Mouse (Mus musculus) midbrain, embryonic 15.5 days (tissue): ENCODE measurements at regions not wholly inside any gene's neighbourhood (a gene's known extent, or its start where the extent isn't known, plus 50 kb on each side); places are given as distances from the start of the nearest gene placed in this dataset.
A peak's percentile ranks its signal among the peaks of the same experiment; 100 is the strongest.

Experiments used
- ATAC-seq: fragments of 200-750 bp; cut with Nextera tagmentation; replicated peaks from 2 replicates; pipeline ENCODE4 v1.8.0; 2017; ENCODE audit warnings: moderate TSS enrichment
- H3K27ac ChIP-seq: fragments of 300-500 bp; sonication (generic); 2 replicates; pipeline ENCODE4 v1.5.1; 2015; ENCODE audit warnings: mild to moderate bottlenecking, inconsistent platforms
- H3K27me3 ChIP-seq: fragments of 300-500 bp; sonication (generic); replicated peaks from 2 replicates; pipeline ENCODE4 v1.6.1; 2015; ENCODE audit warnings: inconsistent platforms
- H3K36me3 ChIP-seq: fragments of 300-500 bp; sonication (generic); replicated peaks from 2 replicates; pipeline ENCODE4 v1.6.1; 2015; ENCODE audit warnings: inconsistent platforms
- H3K4me1 ChIP-seq: fragments of 300-500 bp; sonication (generic); 2 replicates; pipeline ENCODE4 v1.6.1; 2015; ENCODE audit warnings: inconsistent platforms
- H3K4me2 ChIP-seq: fragments of 300-500 bp; sonication (generic); 2 replicates; pipeline ENCODE4 v1.6.1; 2015; ENCODE audit warnings: inconsistent platforms, mild to moderate bottlenecking, moderate library complexity
- H3K4me3 ChIP-seq: fragments of 300-500 bp; sonication (generic); 2 replicates; pipeline ENCODE4 v1.5.1; 2015; ENCODE audit warnings: mild to moderate bottlenecking, inconsistent platforms
- H3K9ac ChIP-seq: fragments of 300-500 bp; sonication (generic); 2 replicates; pipeline ENCODE4 v1.6.1; 2015; ENCODE audit warnings: mild to moderate bottlenecking, inconsistent platforms
- H3K9me3 ChIP-seq: fragments of 300-500 bp; sonication (generic); 2 replicates; pipeline ENCODE4 v1.6.1; 2016; ENCODE audit warnings: inconsistent platforms
- WGBS: fragments of 180-500 bp; shearing (Covaris S2); methylation state at CpG from one replicate; pipeline ENCODE4 v1.1.7; 2015; ENCODE audit warnings: mixed read lengths; 5-methylcytosine and 5-hydroxymethylcytosine counted together

DNA sequence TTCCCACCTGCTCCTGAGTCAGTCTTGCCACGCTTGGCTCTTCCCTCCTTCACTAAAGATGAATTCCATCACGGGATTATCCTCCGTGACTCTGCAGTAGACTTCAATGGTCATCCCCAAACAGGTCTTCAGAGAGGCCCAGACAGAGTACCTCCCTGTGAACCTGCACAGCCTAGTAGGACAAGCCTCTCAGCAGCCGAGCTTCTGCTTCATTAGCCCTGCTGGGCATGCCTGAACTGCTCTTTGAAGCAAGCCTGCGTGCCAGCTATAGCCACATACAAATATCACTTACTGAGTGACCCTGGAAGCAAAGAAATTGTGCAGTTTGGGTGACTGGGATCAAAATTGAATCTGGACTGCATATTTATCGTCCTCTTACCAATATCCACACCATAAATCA, 221.6 kb upstream of the Noct start:
- Histone ChIP-seq H3K36me3 (no peaks in the 10 kb centered on the region), H3K27ac (no peak overlapping the region), H3K27me3 (no peaks in the 10 kb centered on the region), H3K4me3 (no peak overlapping the region), H3K9ac (no peak overlapping the region), H3K4me1 (peaks cover 11% of the 10 kb centered on the region), H3K9me3 (no peaks in the 10 kb centered on the region), H3K4me2 (no peak overlapping the region)
- WGBS, result 41% methylated on average over 6 of the region's 6 CpGs
- ATAC-seq, result no peak

DNA sequence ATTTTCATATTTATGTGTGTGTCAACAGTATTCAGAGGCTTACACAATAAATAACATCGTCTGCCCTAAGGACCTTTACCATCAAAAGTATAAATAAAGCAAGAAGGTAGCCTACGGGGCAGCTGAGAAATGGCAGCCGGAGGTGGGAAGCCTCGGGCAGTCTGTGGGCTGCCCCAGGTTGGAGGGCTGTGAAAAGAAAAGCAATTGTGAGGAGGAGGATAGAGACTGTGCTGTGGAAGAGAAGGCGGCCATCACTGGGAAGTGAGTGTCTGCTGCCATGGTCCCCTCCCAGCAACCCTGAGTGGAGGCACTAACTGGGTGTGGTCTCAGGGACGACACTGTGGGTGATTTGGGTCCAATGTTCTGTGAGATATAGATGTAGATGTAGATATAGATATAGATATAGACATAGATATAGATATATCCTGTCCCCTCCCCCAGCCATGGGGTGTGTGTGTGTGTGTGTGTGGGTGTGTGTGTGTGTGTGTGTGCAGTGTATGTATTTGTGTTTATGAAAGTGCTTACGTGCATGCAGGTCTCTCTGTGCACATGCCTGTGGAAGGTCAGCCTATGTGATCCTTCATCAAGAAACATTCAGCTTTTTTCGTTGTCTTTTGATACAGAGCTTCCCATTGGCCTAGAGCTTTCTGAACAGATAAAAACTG, 220.6 kb upstream of the Noct start:
- Histone ChIP-seq H3K27me3 (no peaks in the 10 kb centered on the region), H3K36me3 (no peaks in the 10 kb centered on the region), H3K9ac (no peak overlapping the region), H3K4me2 (no peak overlapping the region), H3K4me1 (peaks cover 11% of the 10 kb centered on the region), H3K4me3 (no peak overlapping the region), H3K27ac (no peak overlapping the region), H3K9me3 (no peaks in the 10 kb centered on the region)
- ATAC-seq, result peak; percentile 51
- WGBS, result 59% methylated on average over 8 of the region's 8 CpGs

DNA sequence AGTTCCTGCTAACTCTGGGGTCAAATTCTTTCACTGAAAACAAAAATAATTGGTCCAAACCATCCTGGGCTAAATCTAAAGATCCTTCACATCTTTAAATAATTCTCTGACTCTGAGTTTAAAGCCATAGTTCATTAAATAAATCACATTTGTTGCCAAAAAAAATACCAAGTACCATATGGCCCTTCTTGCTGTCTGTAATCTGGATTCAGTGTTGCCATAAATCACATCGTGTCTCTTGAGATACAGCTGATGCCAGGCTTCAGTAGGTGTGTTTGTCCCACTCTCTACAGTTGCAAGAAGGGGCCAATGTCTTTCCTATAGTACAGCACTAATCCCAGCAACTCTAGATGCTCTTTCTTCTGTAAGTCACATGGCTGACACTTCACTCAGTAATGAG, 220.0 kb upstream of the Noct start:
- WGBS, result 85% methylated on average over 1 of the region's 1 CpGs
- Histone ChIP-seq H3K4me3 (no peak overlapping the region), H3K36me3 (no peaks in the 10 kb centered on the region), H3K4me1 (peaks cover 11% of the 10 kb centered on the region), H3K4me2 (no peak overlapping the region), H3K27me3 (no peaks in the 10 kb centered on the region), H3K9me3 (no peaks in the 10 kb centered on the region), H3K27ac (no peak overlapping the region), H3K9ac (no peak overlapping the region)
- ATAC-seq, result no peak

DNA sequence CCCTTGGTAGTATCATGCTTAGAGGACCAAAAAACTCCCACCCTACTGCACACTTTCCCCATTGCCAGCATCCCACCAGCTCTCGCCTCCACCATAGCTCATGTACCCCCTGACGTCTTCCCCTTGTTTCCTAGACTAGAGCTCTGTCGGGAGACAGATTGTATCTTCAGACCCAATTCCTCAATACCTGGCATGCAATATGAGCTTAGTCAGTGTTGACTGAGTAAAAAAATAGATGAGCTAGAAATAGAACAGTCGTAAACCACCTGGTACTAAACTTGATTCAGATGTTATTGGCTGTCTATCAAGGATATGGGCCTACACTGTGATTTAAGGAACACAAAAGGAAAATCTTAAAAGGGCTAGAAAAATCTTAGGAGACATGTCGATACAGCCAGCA, 215.1 kb upstream of the Noct start:
- WGBS, result 87% methylated on average over 5 of the region's 5 CpGs
- H3K4me2 ChIP-seq, result no peak overlapping the region
- no peak overlapping the region for H3K4me3 ChIP-seq
- H3K9me3 ChIP-seq, result no peaks in the 10 kb centered on the region
- H3K4me1 ChIP-seq, result no peaks in the 10 kb centered on the region
- H3K27ac ChIP-seq, result no peak overlapping the region
- H3K9ac ChIP-seq, result no peak overlapping the region
- H3K36me3 ChIP-seq, result no peaks in the 10 kb centered on the region
- H3K27me3 ChIP-seq, result no peaks in the 10 kb centered on the region
- no peak for ATAC-seq

DNA sequence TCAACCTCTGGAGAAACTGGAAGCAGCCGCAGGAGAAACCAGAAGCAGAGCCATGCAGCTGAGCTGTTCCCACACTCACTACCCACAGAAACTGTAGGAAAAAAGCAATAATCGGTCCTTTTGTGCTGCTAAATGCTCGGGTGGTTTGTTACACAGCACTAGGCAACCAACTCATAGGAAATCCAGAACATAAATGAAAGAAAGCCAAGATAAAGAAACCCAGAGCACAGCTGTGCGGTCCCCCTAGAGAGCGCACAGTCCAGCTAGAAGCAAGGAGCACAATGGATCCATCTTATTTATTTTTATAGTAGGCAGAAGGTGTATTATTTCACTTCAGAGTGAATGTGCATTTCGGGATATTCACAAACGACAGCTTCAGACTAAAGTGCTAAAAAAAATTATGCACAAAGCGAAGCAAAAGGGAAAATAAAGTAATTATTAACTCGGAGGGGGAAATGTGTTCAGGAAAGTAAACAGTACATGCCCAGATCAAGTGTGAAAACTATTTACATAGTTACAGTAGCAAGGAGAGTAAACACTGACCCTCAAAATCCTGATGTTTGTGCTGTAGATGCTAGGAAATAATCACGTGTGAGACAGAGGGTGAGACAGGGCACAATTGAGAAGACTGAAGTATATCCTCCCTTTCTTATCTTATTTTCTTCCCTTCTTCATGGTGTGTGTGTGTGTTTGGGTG, 204.4 kb upstream of the Noct start:
- Histone ChIP-seq H3K27ac (no peak overlapping the region), H3K9me3 (no peaks in the 10 kb centered on the region), H3K9ac (no peak overlapping the region), H3K4me3 (no peak overlapping the region), H3K4me1 (no peaks in the 10 kb centered on the region), H3K27me3 (no peaks in the 10 kb centered on the region), H3K36me3 (no peaks in the 10 kb centered on the region), H3K4me2 (no peak overlapping the region)
- WGBS, result 58% methylated on average over 10 of the region's 10 CpGs
- ATAC-seq, result no peak

DNA sequence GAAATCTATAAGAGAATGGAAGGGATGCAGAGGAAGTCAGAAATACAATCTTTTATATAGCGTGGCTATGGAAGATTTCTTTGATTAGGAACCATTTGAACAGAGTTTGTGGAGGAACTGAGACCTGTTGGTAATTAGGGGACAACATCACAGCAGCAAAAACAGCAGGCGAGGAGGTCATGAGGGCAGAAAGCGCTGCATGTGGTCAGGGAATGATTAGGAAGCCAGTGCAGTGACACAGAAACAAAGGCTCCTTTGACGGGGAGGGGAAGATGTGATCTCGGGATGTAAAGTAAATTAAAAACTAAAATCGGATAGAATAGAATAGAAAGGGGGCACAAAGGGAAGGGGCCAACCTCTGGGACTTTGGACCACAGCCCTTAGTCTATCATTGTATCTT, 199.6 kb upstream of the Noct start:
- ATAC-seq, result no peak
- no peak overlapping the region for H3K27ac ChIP-seq
- H3K9me3 ChIP-seq, result no peaks in the 10 kb centered on the region
- H3K4me1 ChIP-seq, result no peaks in the 10 kb centered on the region
- no peak overlapping the region for H3K4me3 ChIP-seq
- no peak overlapping the region for H3K9ac ChIP-seq
- H3K4me2 ChIP-seq, result no peak overlapping the region
- no peaks in the 10 kb centered on the region for H3K36me3 ChIP-seq
- 27% methylated on average over 6 of the region's 6 CpGs for WGBS
- no peaks in the 10 kb centered on the region for H3K27me3 ChIP-seq

DNA sequence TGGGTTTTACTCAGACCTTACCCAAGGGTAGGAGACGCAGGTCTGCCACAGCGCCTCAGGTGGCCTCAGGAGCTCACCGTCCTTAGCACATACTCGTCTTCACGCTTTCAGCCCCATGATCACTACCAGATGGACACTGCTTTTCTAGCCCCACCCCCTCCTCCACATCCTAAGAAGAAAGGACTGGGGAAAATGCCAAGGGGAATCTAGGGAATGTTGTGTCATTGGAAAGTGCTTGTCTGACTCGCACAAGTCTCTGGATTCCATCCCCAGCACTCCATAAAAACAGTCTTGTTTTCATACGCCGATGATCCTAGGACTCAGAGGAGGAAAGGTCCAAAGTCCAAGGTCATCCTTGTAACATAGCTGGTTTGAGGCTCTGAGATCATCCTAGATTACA, 192.4 kb upstream of the Noct start:
- H3K4me1 ChIP-seq, result no peaks in the 10 kb centered on the region
- no peaks in the 10 kb centered on the region for H3K9me3 ChIP-seq
- no peak overlapping the region for H3K9ac ChIP-seq
- no peak overlapping the region for H3K4me2 ChIP-seq
- ATAC-seq, result no peak
- no peak overlapping the region for H3K4me3 ChIP-seq
- 88% methylated on average over 8 of the region's 8 CpGs for WGBS
- no peaks in the 10 kb centered on the region for H3K27me3 ChIP-seq
- no peaks in the 10 kb centered on the region for H3K36me3 ChIP-seq
- H3K27ac ChIP-seq, result no peak overlapping the region

DNA sequence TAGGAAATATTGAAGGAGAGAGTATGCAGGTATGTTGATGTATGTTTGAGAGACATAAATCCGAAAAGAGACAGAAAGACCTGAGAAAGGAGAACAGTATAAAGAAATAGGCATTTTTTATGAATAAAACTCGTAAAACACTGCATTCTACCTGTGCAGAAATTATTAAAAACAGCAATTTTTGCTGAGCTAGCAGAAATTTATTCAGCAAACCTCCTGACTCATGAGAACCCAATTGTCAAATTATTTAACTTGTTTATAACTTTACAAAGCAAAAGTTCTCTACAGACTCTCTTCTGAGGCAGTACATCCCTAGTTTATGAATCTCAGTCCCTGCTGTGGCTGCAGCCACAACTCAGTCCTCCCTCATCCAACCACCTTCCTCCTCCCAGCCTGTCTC, 191.0 kb upstream of the Noct start:
- Histone ChIP-seq H3K4me3 (no peak overlapping the region), H3K9ac (no peak overlapping the region), H3K36me3 (no peaks in the 10 kb centered on the region), H3K27me3 (no peaks in the 10 kb centered on the region), H3K4me2 (no peak overlapping the region), H3K4me1 (no peaks in the 10 kb centered on the region), H3K27ac (no peak overlapping the region), H3K9me3 (no peaks in the 10 kb centered on the region)
- 86% methylated on average over 2 of the region's 2 CpGs for WGBS
- ATAC-seq, result no peak

DNA sequence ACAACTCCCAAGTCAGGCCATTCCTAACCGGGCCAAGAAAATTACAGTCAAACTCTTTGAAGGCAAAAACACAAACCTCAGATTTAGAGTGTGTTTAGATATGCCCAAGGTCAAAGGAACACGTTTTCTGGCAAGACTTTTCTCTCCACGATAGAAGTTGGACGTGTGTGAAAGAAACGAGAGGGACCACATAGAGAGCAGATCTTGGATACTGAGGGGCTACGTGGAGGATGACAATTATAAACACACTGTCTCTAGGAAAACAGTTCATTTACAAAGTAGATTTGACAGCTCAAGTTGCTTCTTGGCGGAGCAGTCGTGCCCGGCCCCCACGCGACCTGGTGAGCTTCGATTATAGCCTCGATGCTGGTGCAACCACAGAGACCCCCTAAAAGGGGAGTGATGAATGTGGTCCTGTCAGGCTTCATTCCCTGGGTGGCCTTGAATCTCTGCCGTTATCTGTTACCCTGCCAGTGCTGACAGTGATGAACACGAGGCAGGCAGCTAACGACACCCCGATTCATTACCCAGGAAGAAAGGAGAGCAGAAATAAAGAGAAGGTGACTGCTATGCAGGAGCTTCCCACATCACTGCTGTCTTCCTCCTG, 187.4 kb upstream of the Noct start:
- Histone ChIP-seq H3K27me3 (no peaks in the 10 kb centered on the region), H3K9ac (no peak overlapping the region), H3K4me2 (no peak overlapping the region), H3K4me3 (no peak overlapping the region), H3K27ac (no peak overlapping the region), H3K36me3 (no peaks in the 10 kb centered on the region), H3K9me3 (no peaks in the 10 kb centered on the region), H3K4me1 (no peaks in the 10 kb centered on the region)
- WGBS, result 70% methylated on average over 17 of the region's 17 CpGs
- no peak for ATAC-seq

DNA sequence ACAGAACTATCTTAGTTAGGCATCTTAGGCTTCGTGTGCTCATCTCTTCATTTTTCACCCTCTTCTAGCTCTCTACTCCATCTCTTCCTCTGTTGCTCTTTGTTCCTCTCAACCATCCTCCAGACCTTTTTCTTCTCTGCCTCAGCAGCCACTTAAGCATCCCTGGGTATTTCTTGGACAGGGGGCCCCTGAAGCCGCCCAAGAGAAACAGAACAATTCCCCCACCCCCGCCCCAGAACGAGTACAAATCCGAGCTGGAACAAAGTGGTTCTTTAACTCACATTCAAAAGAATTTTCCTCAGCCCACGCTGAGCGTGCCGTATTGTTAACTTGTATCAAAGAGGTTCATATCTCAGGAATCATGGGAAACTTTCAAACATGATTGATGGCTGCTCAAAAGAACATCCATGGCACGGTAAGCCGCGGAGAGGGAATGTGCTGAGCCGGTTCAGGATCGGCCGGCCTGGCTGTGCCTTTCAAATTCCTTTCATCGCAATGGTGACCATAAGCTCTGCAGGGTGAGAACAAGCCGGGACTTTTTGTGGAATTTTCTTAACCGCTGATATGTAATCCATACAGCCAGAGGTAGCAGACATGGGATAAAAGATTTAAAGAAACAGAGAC, 181.9 kb upstream of the Noct start:
- peak; percentile 77 for ATAC-seq
- peak overlapping the region; percentile 14 for H3K4me2 ChIP-seq
- no peaks in the 10 kb centered on the region for H3K4me1 ChIP-seq
- peak overlapping the region; percentile 31; the same call in 1 of the 2 replicates for H3K27ac ChIP-seq
- no peaks in the 10 kb centered on the region for H3K9me3 ChIP-seq
- H3K4me3 ChIP-seq, result no peak overlapping the region
- H3K36me3 ChIP-seq, result no peaks in the 10 kb centered on the region
- H3K9ac ChIP-seq, result no peak overlapping the region
- 33% methylated on average over 17 of the region's 17 CpGs for WGBS
- H3K27me3 ChIP-seq, result no peaks in the 10 kb centered on the region

DNA sequence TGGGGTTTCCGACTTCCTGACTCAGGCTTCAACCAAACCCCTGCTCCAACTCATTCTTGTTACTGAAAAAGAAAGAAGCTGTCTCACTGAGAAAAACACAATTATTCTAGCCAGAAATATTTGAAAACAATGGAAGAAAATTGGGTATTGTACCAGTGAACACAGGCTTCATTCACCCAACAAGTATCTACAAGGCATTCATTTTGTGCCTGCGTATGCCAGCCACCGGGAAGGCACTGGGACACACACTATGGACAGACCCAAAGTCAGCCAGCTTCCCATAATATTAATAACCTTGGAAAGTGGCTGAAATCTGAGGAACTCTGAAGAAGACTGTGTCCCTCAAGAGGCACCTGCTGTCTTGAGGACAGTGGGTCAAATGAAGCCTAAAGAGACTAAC, 175.5 kb upstream of the Noct start:
- no peak for ATAC-seq
- H3K36me3 ChIP-seq, result no peaks in the 10 kb centered on the region
- H3K9ac ChIP-seq, result no peak overlapping the region
- H3K27ac ChIP-seq, result no peak overlapping the region
- no peaks in the 10 kb centered on the region for H3K4me1 ChIP-seq
- H3K27me3 ChIP-seq, result no peaks in the 10 kb centered on the region
- no peak overlapping the region for H3K4me2 ChIP-seq
- WGBS, result 92% methylated on average over 3 of the region's 3 CpGs
- H3K4me3 ChIP-seq, result no peak overlapping the region
- no peaks in the 10 kb centered on the region for H3K9me3 ChIP-seq

DNA sequence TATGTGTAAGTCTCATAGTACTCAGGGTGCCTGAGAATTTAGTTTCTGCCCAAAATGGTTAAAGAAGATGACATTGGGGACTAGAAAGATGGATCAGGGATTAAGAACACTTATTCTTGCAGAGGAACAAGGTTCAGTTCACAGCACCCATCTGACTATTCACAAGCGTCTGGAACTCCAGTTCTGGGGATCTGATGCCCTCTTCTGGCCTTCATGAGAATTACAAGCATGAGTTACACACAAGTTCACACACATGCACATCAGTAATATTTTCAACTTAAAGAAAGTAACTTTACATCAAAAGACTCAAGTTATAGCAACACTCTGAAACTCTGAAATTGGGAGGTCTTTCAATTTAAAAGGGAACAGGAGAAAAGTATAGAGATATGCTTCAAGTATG, 174.1 kb upstream of the Noct start:
- H3K27ac ChIP-seq, result no peak overlapping the region
- no peak for ATAC-seq
- H3K4me2 ChIP-seq, result no peak overlapping the region
- H3K9me3 ChIP-seq, result no peaks in the 10 kb centered on the region
- H3K27me3 ChIP-seq, result no peaks in the 10 kb centered on the region
- H3K9ac ChIP-seq, result no peak overlapping the region
- 95% methylated on average over 1 of the region's 1 CpGs for WGBS
- no peaks in the 10 kb centered on the region for H3K36me3 ChIP-seq
- no peak overlapping the region for H3K4me3 ChIP-seq
- H3K4me1 ChIP-seq, result no peaks in the 10 kb centered on the region
